Mouse (Mus musculus): ENCODE results near the gene Lrrc75a. TPM values are rescaled to one million over a fixed set of nuclear protein-coding genes. Genes with fewer than 3 reads are reported as not detected.

Gene Lrrc75a
- polyA plus RNA-seq, 1 experiment from 2014 or later = 8.4 TPM

- H3K36me3 ChIP-seq (ENCODE audit: control insufficient read depth, insufficient read depth, low read length) = peaks cover 16% of the 10 kb centered on the region
- no peak overlapping the region for H3K4me2 ChIP-seq (ENCODE audit: low read length)
- WGBS = 86% methylated on average over 5 of the region's 5 CpGs
- H3K9me3 ChIP-seq (ENCODE audit: control insufficient read depth, low read length) = no peaks in the 10 kb centered on the region
- H3K27me3 ChIP-seq (replicated peaks; ENCODE audit: control insufficient read depth, insufficient read depth, low read length) = no peaks in the 10 kb centered on the region
- H3K4me3 ChIP-seq (ENCODE audit: low read length) = no peak overlapping the region
- no peak for ATAC-seq
- H3K4me1 ChIP-seq (ENCODE audit: control insufficient read depth, insufficient read depth, low read depth, low read length) = no peaks in the 10 kb centered on the region
- H3K9ac ChIP-seq (ENCODE audit: low read depth, low read length) = no peak overlapping the region
- no peak overlapping the region for H3K27ac ChIP-seq (ENCODE audit: low read depth, low read length)
Measured at GRCm38 (mm10) chr11:62587034-62587433, 61.3 kb downstream of the Lrrc75a start.

DNA sequence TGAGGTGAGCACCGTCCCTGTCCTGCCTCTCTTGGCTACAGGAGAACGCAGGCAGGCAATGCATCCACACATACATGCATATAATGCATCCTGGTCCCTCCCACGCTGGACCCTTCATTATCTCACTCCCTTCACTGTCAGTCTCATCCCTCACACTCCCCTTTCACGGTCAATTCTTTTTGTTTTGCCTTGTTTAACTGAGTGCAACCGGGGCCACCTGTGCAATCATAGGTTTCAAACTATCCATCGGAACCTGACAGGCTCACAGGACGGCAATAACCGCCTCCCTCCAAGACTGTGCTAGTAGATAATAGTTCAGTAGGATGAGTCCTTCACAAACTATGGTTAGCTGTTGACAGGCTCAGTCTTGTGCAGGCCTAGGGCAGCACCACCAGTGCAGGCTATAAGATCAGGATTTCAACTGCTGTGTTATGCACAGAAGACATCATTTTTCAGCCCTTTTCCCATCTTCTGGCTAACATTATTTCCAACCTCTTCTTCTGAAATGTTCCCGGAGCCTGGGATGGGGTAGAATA is 63.6 kb downstream of the Lrrc75a start:
- 81% methylated on average over 9 of the region's 9 CpGs for WGBS
- Histone ChIP-seq H3K36me3 (ENCODE audit: control insufficient read depth, insufficient read depth, low read length) (peaks cover 13% of the 10 kb centered on the region), H3K27ac (ENCODE audit: low read depth, low read length) (no peak overlapping the region), H3K4me3 (ENCODE audit: low read length) (no peak overlapping the region), H3K4me1 (ENCODE audit: control insufficient read depth, insufficient read depth, low read depth, low read length) (no peaks in the 10 kb centered on the region), H3K27me3 (replicated peaks; ENCODE audit: control insufficient read depth, insufficient read depth, low read length) (no peaks in the 10 kb centered on the region), H3K9ac (ENCODE audit: low read depth, low read length) (no peak overlapping the region), H3K9me3 (ENCODE audit: control insufficient read depth, low read length) (no peaks in the 10 kb centered on the region), H3K4me2 (ENCODE audit: low read length) (no peak overlapping the region)
- no peak for ATAC-seq

GRCm38 (mm10) chr11:62583031-62583430 is 65.3 kb downstream of the Lrrc75a start:
- Histone ChIP-seq H3K4me3 (ENCODE audit: low read length) (no peak overlapping the region), H3K9me3 (ENCODE audit: control insufficient read depth, low read length) (no peaks in the 10 kb centered on the region), H3K27ac (ENCODE audit: low read depth, low read length) (no peak overlapping the region), H3K27me3 (replicated peaks; ENCODE audit: control insufficient read depth, insufficient read depth, low read length) (no peaks in the 10 kb centered on the region), H3K9ac (ENCODE audit: low read depth, low read length) (no peak overlapping the region), H3K4me2 (ENCODE audit: low read length) (no peak overlapping the region), H3K36me3 (ENCODE audit: control insufficient read depth, insufficient read depth, low read length) (peaks cover 13% of the 10 kb centered on the region), H3K4me1 (ENCODE audit: control insufficient read depth, insufficient read depth, low read depth, low read length) (no peaks in the 10 kb centered on the region)
- WGBS = 58% methylated on average over 6 of the region's 6 CpGs
- ATAC-seq = no peak

DNA sequence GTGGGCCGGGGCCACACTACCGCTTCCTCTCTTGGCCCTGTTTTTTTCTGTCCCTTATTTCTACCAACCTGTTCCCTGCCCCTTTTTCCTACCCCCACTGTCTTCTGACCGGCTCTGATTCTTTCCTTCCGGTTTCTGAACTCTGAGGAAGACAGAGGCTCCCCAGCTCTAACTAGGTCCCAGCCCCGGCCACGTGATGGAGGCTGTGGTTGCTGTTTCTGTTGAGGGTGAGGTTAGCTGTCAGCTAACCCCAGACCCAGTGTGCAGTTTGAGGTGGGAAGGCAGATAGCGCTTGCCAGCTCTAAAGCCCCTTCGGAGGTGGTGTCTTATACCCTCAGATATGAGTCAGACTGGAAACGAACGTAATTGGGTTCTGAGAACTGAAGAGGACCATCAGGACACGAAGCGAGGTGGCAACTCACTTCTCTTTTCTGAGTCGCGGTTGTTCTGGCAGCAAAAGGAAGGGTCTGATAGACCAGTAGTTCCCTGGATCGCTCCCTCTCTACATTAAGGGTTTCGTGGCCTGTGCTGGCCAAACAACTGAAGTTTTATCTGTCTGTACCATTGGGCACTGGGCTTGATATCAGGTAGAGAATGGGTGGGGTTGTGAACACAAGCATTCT is 71.7 kb downstream of the Lrrc75a start:
- Histone ChIP-seq H3K27me3 (replicated peaks; ENCODE audit: control insufficient read depth, insufficient read depth, low read length) (no peaks in the 10 kb centered on the region), H3K9me3 (ENCODE audit: control insufficient read depth, low read length) (no peaks in the 10 kb centered on the region), H3K4me1 (ENCODE audit: control insufficient read depth, insufficient read depth, low read depth, low read length) (no peaks in the 10 kb centered on the region; the same call in none of the 2 replicates), H3K27ac (ENCODE audit: low read depth, low read length) (peak overlapping the region; percentile 80), H3K9ac (ENCODE audit: low read depth, low read length) (peak overlapping the region; percentile 80), H3K36me3 (ENCODE audit: control insufficient read depth, insufficient read depth, low read length) (no peaks in the 10 kb centered on the region), H3K4me2 (ENCODE audit: low read length) (peak overlapping the region; percentile 94), H3K4me3 (ENCODE audit: low read length) (peak overlapping the region; percentile 58)
- ATAC-seq = 0 out of 2 replicates have a peak, but pooled peaks have one; percentile 7
- 56% methylated on average over 16 of the region's 16 CpGs for whole genome bisulfite sequencing

- H3K4me1 ChIP-seq (ENCODE audit: control insufficient read depth, insufficient read depth, low read depth, low read length) = no peaks in the 10 kb centered on the region; the same call in none of the 2 replicates
- peak overlapping the region; percentile 80 for H3K27ac ChIP-seq (ENCODE audit: low read depth, low read length)
- H3K9me3 ChIP-seq (ENCODE audit: control insufficient read depth, low read length) = no peaks in the 10 kb centered on the region
- peak overlapping the region; percentile 94 for H3K4me2 ChIP-seq (ENCODE audit: low read length)
- peak; percentile 78 for ATAC-seq
- H3K36me3 ChIP-seq (ENCODE audit: control insufficient read depth, insufficient read depth, low read length) = no peaks in the 10 kb centered on the region
- peak overlapping the region; percentile 80 for H3K9ac ChIP-seq (ENCODE audit: low read depth, low read length)
- H3K4me3 ChIP-seq (ENCODE audit: low read length) = peak overlapping the region; percentile 58
- 3% methylated on average over 27 of the region's 27 CpGs for WGBS
- H3K27me3 ChIP-seq (replicated peaks; ENCODE audit: control insufficient read depth, insufficient read depth, low read length) = no peaks in the 10 kb centered on the region
Measured at GRCm38 (mm10) chr11:62575659-62576438, 72.5 kb downstream of the Lrrc75a start.

GRCm38 (mm10) chr11:62575297-62575658 is 73.0 kb downstream of the Lrrc75a start:
- Histone ChIP-seq H3K4me1 (ENCODE audit: control insufficient read depth, insufficient read depth, low read depth, low read length) (no peaks in the 10 kb centered on the region; the same call in none of the 2 replicates), H3K9me3 (ENCODE audit: control insufficient read depth, low read length) (no peaks in the 10 kb centered on the region), H3K27ac (ENCODE audit: low read depth, low read length) (peak overlapping the region; percentile 80), H3K9ac (ENCODE audit: low read depth, low read length) (peak overlapping the region; percentile 80), H3K4me2 (ENCODE audit: low read length) (peak overlapping the region; percentile 94), H3K36me3 (ENCODE audit: control insufficient read depth, insufficient read depth, low read length) (no peaks in the 10 kb centered on the region), H3K4me3 (ENCODE audit: low read length) (peak overlapping the region; percentile 58), H3K27me3 (replicated peaks; ENCODE audit: control insufficient read depth, insufficient read depth, low read length) (no peaks in the 10 kb centered on the region)
- peak; percentile 80 for ATAC-seq
- WGBS = under 1% methylated on average over 9 of the region's 9 CpGs

- H3K4me2 ChIP-seq (ENCODE audit: low read length) = no peak overlapping the region; the same call in 1 of the 2 replicates
- H3K36me3 ChIP-seq (ENCODE audit: control insufficient read depth, insufficient read depth, low read length) = no peaks in the 10 kb centered on the region
- H3K9me3 ChIP-seq (ENCODE audit: control insufficient read depth, low read length) = no peaks in the 10 kb centered on the region
- H3K27ac ChIP-seq (ENCODE audit: low read depth, low read length) = no peak overlapping the region
- no peaks in the 10 kb centered on the region; the same call in none of the 2 replicates for H3K4me1 ChIP-seq (ENCODE audit: control insufficient read depth, insufficient read depth, low read depth, low read length)
- WGBS = 77% methylated on average over 4 of the region's 4 CpGs
- no peak overlapping the region for H3K4me3 ChIP-seq (ENCODE audit: low read length)
- no peak overlapping the region for H3K9ac ChIP-seq (ENCODE audit: low read depth, low read length)
- no peak for ATAC-seq
- no peaks in the 10 kb centered on the region for H3K27me3 ChIP-seq (replicated peaks; ENCODE audit: control insufficient read depth, insufficient read depth, low read length)
Measured at GRCm38 (mm10) chr11:62574703-62575085, 73.6 kb downstream of the Lrrc75a start.

DNA sequence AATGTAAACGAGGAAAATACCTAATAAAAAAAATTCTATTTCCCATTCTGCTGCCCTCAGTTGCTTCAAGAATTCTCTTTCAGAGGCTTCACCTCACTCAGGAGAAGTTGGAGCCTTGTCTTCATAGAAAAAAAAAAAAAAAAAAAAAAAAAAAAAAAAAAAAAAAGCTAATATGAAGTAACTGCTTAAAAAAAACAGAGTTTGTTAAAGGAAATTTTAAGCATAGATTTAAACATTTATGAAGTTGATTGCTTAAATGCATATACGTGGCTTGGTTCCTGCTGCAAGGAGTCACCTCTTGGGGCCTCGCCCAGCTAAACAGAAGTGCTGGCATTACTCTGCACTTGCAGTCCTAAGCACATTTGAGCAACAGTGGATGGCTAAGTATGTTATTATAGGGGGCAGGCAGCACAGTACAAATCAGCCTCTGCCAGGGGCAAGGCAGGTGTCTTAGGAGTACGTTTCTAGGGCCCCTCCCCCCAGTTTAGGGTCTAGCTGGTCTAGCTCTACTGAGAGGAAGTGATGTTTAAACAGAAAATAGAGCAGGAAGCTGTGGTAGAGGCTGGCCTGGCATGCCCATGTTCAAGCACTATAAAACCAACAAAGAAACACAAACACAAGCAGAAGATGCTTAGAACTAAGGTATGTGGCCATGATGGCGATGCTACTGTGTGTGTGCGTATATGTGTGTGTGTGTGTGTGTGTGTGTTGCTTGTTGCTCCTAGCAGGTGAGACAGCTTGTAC is 74.2 kb downstream of the Lrrc75a start, which contains the start of gene Trpv2:
Trpv2 (plus strand) TSS at position 528 of the 744 bp plus-strand sequence.
- peak within 1 kb of the TSS; percentile 80; the same call in 1 of the 2 replicates for H3K9ac ChIP-seq (ENCODE audit: low read depth, low read length)
- no peaks in the 10 kb centered on the region for H3K27me3 ChIP-seq (replicated peaks; ENCODE audit: control insufficient read depth, insufficient read depth, low read length)
- peak within 1 kb of the TSS; percentile 80 for H3K27ac ChIP-seq (ENCODE audit: low read depth, low read length)
- 82% methylated on average over 6 of the region's 6 CpGs for WGBS
- H3K36me3 ChIP-seq (ENCODE audit: control insufficient read depth, insufficient read depth, low read length) = no peaks in the 10 kb centered on the region
- peak within 1 kb of the TSS; percentile 58 for H3K4me3 ChIP-seq (ENCODE audit: low read length)
- no peak for ATAC-seq
- H3K4me2 ChIP-seq (ENCODE audit: low read length) = peak within 1 kb of the TSS; percentile 94
- H3K9me3 ChIP-seq (ENCODE audit: control insufficient read depth, low read length) = no peaks in the 10 kb centered on the region
- no peaks in the 10 kb centered on the region; the same call in none of the 2 replicates for H3K4me1 ChIP-seq (ENCODE audit: control insufficient read depth, insufficient read depth, low read depth, low read length)

Measured in hindbrain, embryonic 16.5 days (tissue).